Mouse (Mus musculus): ENCODE measurements around the gene Eng.
A peak's percentile ranks its signal among the peaks of the same experiment; 100 is the strongest.

The Eng gene

GRCm38 (mm10) chr2:32709521-32710137 is 63.2 kb downstream of the Eng start:
- no peak for DNase-seq (ENCODE audit: low spot score in 2 of 2)

GRCm38 (mm10) chr2:32710425-32710824 is 64.0 kb downstream of the Eng start:
- no peak for DNase-seq (ENCODE audit: low spot score in 2 of 2)

GRCm38 (mm10) chr2:32711301-32712056 is 65.1 kb downstream of the Eng start:
- DNase-seq (ENCODE audit: low spot score in 2 of 2) = no peak

GRCm38 (mm10) chr2:32712108-32712551 is 65.7 kb downstream of the Eng start:
- peak; percentile 52 to 61 for DNase-seq (ENCODE audit: low spot score in 2 of 2)

GRCm38 (mm10) chr2:32712586-32712933 is 66.2 kb downstream of the Eng start:
- DNase-seq (ENCODE audit: low spot score in 2 of 2) = peak; percentile 89 to 95

- peak; percentile 87 to 95 for DNase-seq (ENCODE audit: low spot score in 2 of 2)
These were observed 66.8 kb downstream of the Eng start, which contains the start of gene Cdk9 for GRCm38 (mm10) chr2:32712934-32713817. Cdk9 (minus strand) TSS chr2:32713076.

- DNase-seq (ENCODE audit: low spot score in 2 of 2) = no peak
These were observed 68.0 kb downstream of the Eng start for GRCm38 (mm10) chr2:32714117-32714986.

GRCm38 (mm10) chr2:32714987-32715425 is 68.6 kb downstream of the Eng start:
- DNase-seq (ENCODE audit: low spot score in 2 of 2) = no peak

- no peak for DNase-seq (ENCODE audit: low spot score in 2 of 2)
These were observed 72.4 kb downstream of the Eng start for GRCm38 (mm10) chr2:32718761-32719160.

- no peak for DNase-seq (ENCODE audit: low spot score in 2 of 2)
These were observed 73.7 kb downstream of the Eng start for GRCm38 (mm10) chr2:32720053-32720452.

GRCm38 (mm10) chr2:32720681-32721229 is 74.4 kb downstream of the Eng start, which contains the start of gene Sh2d3c:
Sh2d3c (plus strand) TSS chr2:32721055.
- peak in 1 of 2 experiments; percentile 25 for DNase-seq (ENCODE audit: low spot score in 2 of 2)

GRCm38 (mm10) chr2:32722046-32722445 is 75.7 kb downstream of the Eng start:
- no peak for DNase-seq (ENCODE audit: low spot score in 2 of 2)

GRCm38 (mm10) chr2:32722581-32722980 is 76.2 kb downstream of the Eng start:
- DNase-seq (ENCODE audit: low spot score in 2 of 2) = no peak

- no peak for DNase-seq (ENCODE audit: low spot score in 2 of 2)
These were observed 77.8 kb downstream of the Eng start for GRCm38 (mm10) chr2:32724149-32724548.

GRCm38 (mm10) chr2:32724832-32725790 is 78.7 kb downstream of the Eng start:
- no peak for DNase-seq (ENCODE audit: low spot score in 2 of 2)

GRCm38 (mm10) chr2:32727435-32727834 is 81.0 kb downstream of the Eng start:
- DNase-seq (ENCODE audit: low spot score in 2 of 2) = peak; percentile 86 to 91

GRCm38 (mm10) chr2:32728463-32728862 is 82.1 kb downstream of the Eng start:
- no peak for DNase-seq (ENCODE audit: low spot score in 2 of 2)

- DNase-seq (ENCODE audit: low spot score in 2 of 2) = no peak
These were observed 83.2 kb downstream of the Eng start for GRCm38 (mm10) chr2:32729547-32729946.

- DNase-seq (ENCODE audit: low spot score in 2 of 2) = no peak
These were observed 84.5 kb downstream of the Eng start for GRCm38 (mm10) chr2:32730854-32731253.

- no peak for DNase-seq (ENCODE audit: low spot score in 2 of 2)
These were observed 85.5 kb downstream of the Eng start for GRCm38 (mm10) chr2:32731911-32732310.

All from urinary bladder, adult 18-20 months (tissue).